Mouse (Mus musculus) stomach, embryonic 15.5 days (tissue): ENCODE measurements around the gene Aox1. TPM values are rescaled to one million over a fixed set of nuclear protein-coding genes. Genes with fewer than 3 reads are reported as not detected.

ENCODE experiments used
- ATAC-seq: fragments of 200-750 bp; cut with Nextera tagmentation; 2 replicates; pipeline ENCODE4 v1.8.0; 2017; ENCODE audit warnings: low read depth, moderate number of reproducible peaks, moderate TSS enrichment; ENCODE audit not compliant: insufficient read depth, low FRiP score
- H3K27ac ChIP-seq: fragments of 300-500 bp; sonication (generic); 2 replicates; pipeline ENCODE4 v1.5.1; 2015; ENCODE audit warnings: mild to moderate bottlenecking, inconsistent platforms
- H3K27me3 ChIP-seq: fragments of 300-500 bp; sonication (generic); replicated peaks from 2 replicates; pipeline ENCODE4 v1.6.1; 2015; ENCODE audit warnings: inconsistent platforms
- H3K36me3 ChIP-seq: fragments of 300-500 bp; sonication (generic); 2 replicates; pipeline ENCODE4 v1.6.1; 2015; ENCODE audit warnings: inconsistent platforms
- H3K4me1 ChIP-seq: fragments of 300-500 bp; sonication (generic); 2 replicates; pipeline ENCODE4 v1.6.1; 2015; ENCODE audit warnings: inconsistent platforms
- H3K4me2 ChIP-seq: fragments of 300-500 bp; sonication (generic); 2 replicates; pipeline ENCODE4 v1.6.1; 2015; ENCODE audit warnings: mild to moderate bottlenecking, inconsistent platforms
- H3K4me3 ChIP-seq: fragments of 300-500 bp; sonication (generic); replicated peaks from 2 replicates; pipeline ENCODE4 v1.5.1; 2015; ENCODE audit warnings: inconsistent platforms
- H3K9ac ChIP-seq: fragments of 300-500 bp; sonication (generic); 2 replicates; pipeline ENCODE4 v1.6.1; 2015; ENCODE audit warnings: inconsistent platforms
- H3K9me3 ChIP-seq: fragments of 300-500 bp; sonication (generic); 2 replicates; pipeline ENCODE4 v1.6.1; 2016; ENCODE audit warnings: inconsistent platforms
- WGBS: fragments of 180-500 bp; shearing (Covaris S2); methylation state at CpG from one replicate; pipeline ENCODE4 v1.1.7; 2015; 5-methylcytosine and 5-hydroxymethylcytosine counted together
- polyA plus RNA-seq: library from polyadenylated mRNA; unstranded; fragments of >200 nt; fragmentation: Nextera tagmentation; extraction: Ambion mirVana; gene quantifications from 2 replicates; pipeline ENCODE4 v1.2.1, GENCODE M21; 2015

Aox1 gene
- polyA plus RNA-seq, 1 experiment from 2014 or later, result 0.21 TPM

- Histone ChIP-seq H3K9me3 (no peaks in the 10 kb centered on the region), H3K4me3 (no peak overlapping the region), H3K9ac (no peak overlapping the region), H3K4me2 (no peak overlapping the region), H3K36me3 (no peaks in the 10 kb centered on the region), H3K27me3 (no peaks in the 10 kb centered on the region), H3K27ac (no peak overlapping the region), H3K4me1 (no peaks in the 10 kb centered on the region)
- ATAC-seq, result no peak
These were observed 83.7 kb downstream of the Aox1 start for GRCm38 (mm10) chr1:58113441-58113840.

GRCm38 (mm10) chr1:58114021-58114560, 84.4 kb downstream of the Aox1 start:
- 52% methylated on average over 6 of the region's 6 CpGs for WGBS
- ATAC-seq, result no peak
- Histone ChIP-seq H3K4me2 (no peak overlapping the region), H3K27ac (no peak overlapping the region), H3K9ac (no peak overlapping the region), H3K36me3 (no peaks in the 10 kb centered on the region), H3K27me3 (no peaks in the 10 kb centered on the region), H3K4me3 (no peak overlapping the region), H3K9me3 (no peaks in the 10 kb centered on the region), H3K4me1 (no peaks in the 10 kb centered on the region)

GRCm38 (mm10) chr1:58114666-58115375, 85.1 kb downstream of the Aox1 start:
- WGBS, result 61% methylated on average over 12 of the region's 12 CpGs
- Histone ChIP-seq H3K4me3 (no peak overlapping the region), H3K36me3 (no peaks in the 10 kb centered on the region), H3K4me2 (no peak overlapping the region), H3K9ac (no peak overlapping the region), H3K4me1 (no peaks in the 10 kb centered on the region), H3K27me3 (no peaks in the 10 kb centered on the region), H3K9me3 (no peaks in the 10 kb centered on the region), H3K27ac (no peak overlapping the region)
- no peak for ATAC-seq

GRCm38 (mm10) chr1:58118231-58118630, 88.5 kb downstream of the Aox1 start:
- Histone ChIP-seq H3K4me1 (no peaks in the 10 kb centered on the region), H3K36me3 (no peaks in the 10 kb centered on the region), H3K9me3 (no peaks in the 10 kb centered on the region), H3K9ac (no peak overlapping the region), H3K27ac (no peak overlapping the region), H3K4me2 (no peak overlapping the region), H3K27me3 (no peaks in the 10 kb centered on the region), H3K4me3 (no peak overlapping the region)
- 83% methylated on average over 3 of the region's 3 CpGs for WGBS
- no peak for ATAC-seq

GRCm38 (mm10) chr1:58124901-58125300, 95.2 kb downstream of the Aox1 start:
- H3K27me3 ChIP-seq, result no peaks in the 10 kb centered on the region
- no peaks in the 10 kb centered on the region for H3K9me3 ChIP-seq
- no peak overlapping the region for H3K9ac ChIP-seq
- no peak overlapping the region for H3K27ac ChIP-seq
- WGBS, result 73% methylated on average over 8 of the region's 8 CpGs
- no peaks in the 10 kb centered on the region for H3K36me3 ChIP-seq
- H3K4me2 ChIP-seq, result no peak overlapping the region
- no peaks in the 10 kb centered on the region for H3K4me1 ChIP-seq
- no peak overlapping the region for H3K4me3 ChIP-seq
- ATAC-seq, result no peak

- Histone ChIP-seq H3K4me3 (no peak overlapping the region), H3K9ac (no peak overlapping the region), H3K27me3 (no peaks in the 10 kb centered on the region), H3K4me2 (no peak overlapping the region), H3K9me3 (no peaks in the 10 kb centered on the region), H3K27ac (no peak overlapping the region), H3K4me1 (no peaks in the 10 kb centered on the region), H3K36me3 (no peaks in the 10 kb centered on the region)
- no peak for ATAC-seq
These were observed 108.2 kb downstream of the Aox1 start for GRCm38 (mm10) chr1:58137891-58138290.

- H3K27ac ChIP-seq, result no peak overlapping the region
- no peak overlapping the region for H3K4me2 ChIP-seq
- no peaks in the 10 kb centered on the region for H3K9me3 ChIP-seq
- H3K27me3 ChIP-seq, result no peaks in the 10 kb centered on the region
- 86% methylated on average over 9 of the region's 9 CpGs for WGBS
- H3K36me3 ChIP-seq, result no peaks in the 10 kb centered on the region
- no peak for ATAC-seq
- no peak overlapping the region for H3K4me3 ChIP-seq
- no peak overlapping the region for H3K9ac ChIP-seq
- H3K4me1 ChIP-seq, result no peaks in the 10 kb centered on the region
These were observed 109.3 kb downstream of the Aox1 start for GRCm38 (mm10) chr1:58138986-58139385.

GRCm38 (mm10) chr1:58140607-58141006, 110.9 kb downstream of the Aox1 start:
- H3K27me3 ChIP-seq, result no peaks in the 10 kb centered on the region
- no peak for ATAC-seq
- no peaks in the 10 kb centered on the region for H3K4me1 ChIP-seq
- H3K9me3 ChIP-seq, result no peaks in the 10 kb centered on the region
- no peaks in the 10 kb centered on the region for H3K36me3 ChIP-seq
- no peak overlapping the region for H3K9ac ChIP-seq
- no peak overlapping the region for H3K4me3 ChIP-seq
- H3K4me2 ChIP-seq, result no peak overlapping the region
- no peak overlapping the region for H3K27ac ChIP-seq
- 88% methylated on average over 5 of the region's 5 CpGs for WGBS

GRCm38 (mm10) chr1:58144384-58145069, 114.8 kb downstream of the Aox1 start:
- no peaks in the 10 kb centered on the region for H3K4me1 ChIP-seq
- no peaks in the 10 kb centered on the region for H3K27me3 ChIP-seq
- no peak overlapping the region for H3K27ac ChIP-seq
- no peak overlapping the region; the same call in 1 of the 2 replicates for H3K4me2 ChIP-seq
- no peak overlapping the region for H3K9ac ChIP-seq
- ATAC-seq, result no peak
- WGBS, result 24% methylated on average over 10 of the region's 10 CpGs
- no peaks in the 10 kb centered on the region for H3K9me3 ChIP-seq
- H3K36me3 ChIP-seq, result no peaks in the 10 kb centered on the region
- no peak overlapping the region for H3K4me3 ChIP-seq

- no peaks in the 10 kb centered on the region for H3K4me1 ChIP-seq
- H3K27me3 ChIP-seq, result no peaks in the 10 kb centered on the region
- WGBS, result 86% methylated on average over 10 of the region's 10 CpGs
- ATAC-seq, result no peak
- no peak overlapping the region for H3K4me3 ChIP-seq
- no peak overlapping the region for H3K4me2 ChIP-seq
- H3K27ac ChIP-seq, result no peak overlapping the region
- no peaks in the 10 kb centered on the region for H3K9me3 ChIP-seq
- no peaks in the 10 kb centered on the region for H3K36me3 ChIP-seq
- no peak overlapping the region for H3K9ac ChIP-seq
These were observed 116.3 kb downstream of the Aox1 start for GRCm38 (mm10) chr1:58146026-58146425.

GRCm38 (mm10) chr1:58147776-58148175, 118.0 kb downstream of the Aox1 start:
- Histone ChIP-seq H3K27me3 (no peaks in the 10 kb centered on the region), H3K9me3 (no peaks in the 10 kb centered on the region), H3K4me3 (no peak overlapping the region), H3K4me1 (no peaks in the 10 kb centered on the region), H3K36me3 (no peaks in the 10 kb centered on the region), H3K27ac (no peak overlapping the region), H3K9ac (no peak overlapping the region), H3K4me2 (no peak overlapping the region)
- no peak for ATAC-seq
- 70% methylated on average over 6 of the region's 6 CpGs for WGBS

- Histone ChIP-seq H3K4me1 (no peaks in the 10 kb centered on the region), H3K4me3 (no peak overlapping the region), H3K27me3 (no peaks in the 10 kb centered on the region), H3K4me2 (no peak overlapping the region), H3K27ac (no peak overlapping the region), H3K9me3 (no peaks in the 10 kb centered on the region), H3K9ac (no peak overlapping the region), H3K36me3 (no peaks in the 10 kb centered on the region)
- 55% methylated on average over 8 of the region's 8 CpGs for WGBS
- no peak for ATAC-seq
These were observed 122.5 kb downstream of the Aox1 start for GRCm38 (mm10) chr1:58152247-58152646.
